Mouse (Mus musculus) mouse embryonic stem cell (cell line): Measurements from ENCODE around the gene Rab40b.

Experiments
- in situ Hi-C, 2 experiments: fragments of 300-500 bp; cut with MboI; formaldehyde crosslinking; loops; 1 replicate in 1 of 2; 3 replicates in 1 of 2; pipeline ENCODE4 v1.14.3; 2019 to 2020; ENCODE audit warnings: low sequenced_read_pairs in 2 of 2, low pct_unique_long_range_greater_than_20kb in 1 of 2, mixed read lengths in 1 of 2; ENCODE audit not compliant: unreplicated experiment in 1 of 2

Rab40b gene

GRCm38 (mm10) chr11:121387750-121388553 is at the start of gene Rab40b:
Gene Rab40b, minus strand, starts transcription at chr11:121388251.
- in situ Hi-C loops: no loop called here

GRCm38 (mm10) chr11:121437236-121437635 is 49.2 kb upstream of the Rab40b start:
- in situ Hi-C loops: no loop called here

- in situ Hi-C loops: no loop called here
These were observed 46.4 kb upstream of the Rab40b start, which contains the start of gene Fn3k for GRCm38 (mm10) chr11:121434156-121435155. Gene Fn3k, plus strand, starts transcription at chr11:121434913.

- in situ Hi-C loops: no loop called here
These were observed 45.3 kb upstream of the Rab40b start for GRCm38 (mm10) chr11:121433397-121433796.

- in situ Hi-C loops: no loop called here
These were observed 33.6 kb upstream of the Rab40b start for GRCm38 (mm10) chr11:121421553-121422173.

- in situ Hi-C loops: no loop called here
These were observed 32.9 kb upstream of the Rab40b start, which contains the start of gene Fn3krp for GRCm38 (mm10) chr11:121420830-121421552. Gene Fn3krp, plus strand, starts transcription at chr11:121421401.

- in situ Hi-C loops: no loop called here
These were observed 32.3 kb upstream of the Rab40b start for GRCm38 (mm10) chr11:121420379-121420778.

GRCm38 (mm10) chr11:121418932-121419331 is 30.9 kb upstream of the Rab40b start:
- in situ Hi-C loops: no loop called here

- in situ Hi-C loops: no loop called here
These were observed 29.9 kb upstream of the Rab40b start for GRCm38 (mm10) chr11:121417971-121418370.

GRCm38 (mm10) chr11:121415351-121415750 is 27.3 kb upstream of the Rab40b start:
- in situ Hi-C loops: no loop called here

GRCm38 (mm10) chr11:121414762-121415161 is 26.7 kb upstream of the Rab40b start:
- in situ Hi-C loops: no loop called here

- in situ Hi-C loops: no loop called here
These were observed 19.5 kb upstream of the Rab40b start for GRCm38 (mm10) chr11:121407366-121408155.

GRCm38 (mm10) chr11:121392405-121392804 is 4.4 kb upstream of the Rab40b start:
- in situ Hi-C loops: no loop called here

GRCm38 (mm10) chr11:121390793-121391192 is 2.7 kb upstream of the Rab40b start:
- in situ Hi-C loops: no loop called here

GRCm38 (mm10) chr11:121388554-121388945 is 499 bp upstream of the Rab40b start:
- in situ Hi-C loops: no loop called here

- in situ Hi-C loops: no loop called here
These were observed 7.8 kb downstream of the Rab40b start for GRCm38 (mm10) chr11:121380294-121380693.

GRCm38 (mm10) chr11:121378644-121379043 is 9.4 kb downstream of the Rab40b start:
- in situ Hi-C loops: no loop called here
